Mouse (Mus musculus): Measurements from ENCODE around the gene Med13l.

DNA sequence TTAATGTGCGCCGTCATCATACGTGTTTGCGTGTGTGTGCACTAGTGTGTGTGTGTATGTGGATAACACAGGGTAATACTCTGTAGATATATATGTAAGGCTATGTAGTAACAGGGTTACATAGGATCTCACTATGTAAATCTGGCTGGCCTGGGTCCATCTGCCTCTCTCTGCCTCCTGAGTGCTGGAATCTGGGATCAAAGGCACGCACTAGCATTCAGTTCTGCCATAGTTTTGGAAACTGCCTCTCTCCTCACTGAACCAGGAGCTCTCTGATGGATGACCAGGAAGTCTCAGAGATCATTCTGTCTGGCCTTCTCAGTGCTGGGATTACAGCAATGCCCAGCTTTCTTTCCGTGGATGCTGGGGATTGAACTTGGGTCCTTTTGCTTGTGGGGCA lies 44.4 kb upstream of the Med13l start:
- no peak for TF ChIP-seq POLR2A (IDR thresholded peaks at IDR 0.05; ENCODE audit: low read depth, low read length)
- TF ChIP-seq CTCF (conservative IDR thresholded peaks at IDR 0.05; ENCODE audit: insufficient read depth, insufficient read length, low read depth, low read length) = no peak
